In genomic region chr1:71731011-71731410, GRCm38 (mm10) we compare ENCODE assay signal across 21 mouse cellular contexts.
DNase-seq lines count a peak whose midpoint lies in the region; ATAC-seq and TF ChIP-seq lines count a peak whose summit lies in the region.
"Had no signal": no experiment of that assay in that cellular context is flagged by ENCODE, and none has a peak within 500 bp of the region (broad histone marks: within the 10 kb centered on the region; RNA-seq: fewer than 3 reads in every experiment).

No protein-coding gene starts in this region.

- no peak overlapping the region for H3K9ac ChIP-seq in liver, adult 2 months (ENCODE audit: low read depth, low read length)
- no peak overlapping the region for H3K9ac ChIP-seq in liver, embryonic 13.5 days
- no peak overlapping the region for H3K9ac ChIP-seq in midbrain, embryonic 11.5 days (ENCODE audit: low read length)
- H3K9ac ChIP-seq: forebrain, embryonic 15.5 days; hindbrain, embryonic 12.5 days had no signal

- peak overlapping the region; percentile 83 for H3K27ac ChIP-seq in liver, adult 2 months (replicated peaks; ENCODE audit: insufficient read depth, low read depth, low read length)
- peak overlapping the region; percentile 18; the same call in 1 of the 2 replicates for H3K27ac ChIP-seq in liver, embryonic 13.5 days
- no peak overlapping the region for H3K27ac ChIP-seq in midbrain, embryonic 11.5 days (ENCODE audit: low read depth, low read length)
- H3K27ac ChIP-seq: forebrain, embryonic 15.5 days; hindbrain, embryonic 12.5 days; left cerebral cortex, adult 2 months; limb, embryonic 10.5 days had no signal

- no peak for DNase-seq in liver, adult 2 months (ENCODE audit: extremely low read depth, low read depth, low spot score)
- no peak for DNase-seq in liver
- peak; percentile 24 for DNase-seq in c-Kit-positive CD71-negative TER-119-negative erythroid progenitor cells, embryonic 14.5 days (ENCODE audit: low read depth)
- no peak for DNase-seq in liver, embryonic 13.5 days
- no peak for DNase-seq in midbrain, embryonic 11.5 days (ENCODE audit: low spot score, missing footprints)
- no peak for DNase-seq in layer of hippocampus, adult 8-10 months (ENCODE audit: low spot score in 2 of 2)
- DNase-seq: adrenal gland, adult 8-10 months; cerebellum, adult 11 months; cerebellum, postnatal 14 days; embryo, embryonic 11 days; gastrocnemius, postnatal 25 days; kidney, postnatal 10 days; right cerebral cortex, postnatal 4 days; thymus, adult 2 months had no signal

- H3K9me3 ChIP-seq in liver, embryonic 13.5 days (replicated peaks): no peaks in the 10 kb centered on the region
- no peaks in the 10 kb centered on the region for H3K9me3 ChIP-seq in midbrain, embryonic 11.5 days (ENCODE audit: control insufficient read depth, low read length)
- H3K9me3 ChIP-seq: forebrain, embryonic 15.5 days; hindbrain, embryonic 12.5 days; limb, embryonic 10.5 days had no signal

- no peaks in the 10 kb centered on the region for H3K79me2 ChIP-seq in liver, adult 2 months (ENCODE audit: control insufficient read depth, insufficient read depth, low read length)

- WGBS in liver, adult 2 months: 55% methylated on average over 4 of the region's 4 CpGs
- WGBS in liver, embryonic 13.5 days (ENCODE audit: insufficient replicate concordance): 8% methylated on average over 4 of the region's 4 CpGs
- WGBS in midbrain, embryonic 11.5 days: 85% methylated on average over 4 of the region's 4 CpGs

- no peaks in the 10 kb centered on the region for H3K27me3 ChIP-seq in liver, adult 2 months (ENCODE audit: control insufficient read depth, insufficient read depth, low read length)
- no peaks in the 10 kb centered on the region for H3K27me3 ChIP-seq in liver, embryonic 13.5 days
- no peaks in the 10 kb centered on the region for H3K27me3 ChIP-seq in midbrain, embryonic 11.5 days (ENCODE audit: control insufficient read depth, insufficient read depth, low read length)
- H3K27me3 ChIP-seq: forebrain, embryonic 15.5 days; hindbrain, embryonic 12.5 days had no signal

- TF ChIP-seq CTCF in liver, adult 2 months (IDR thresholded peaks at IDR 0.05; ENCODE audit: low read depth, low read length): no peak

- H3K36me3 ChIP-seq in liver, adult 2 months (ENCODE audit: control insufficient read depth, insufficient read depth, low read length): no peaks in the 10 kb centered on the region
- no peaks in the 10 kb centered on the region for H3K36me3 ChIP-seq in liver, embryonic 13.5 days
- no peaks in the 10 kb centered on the region for H3K36me3 ChIP-seq in midbrain, embryonic 11.5 days (ENCODE audit: control insufficient read depth, insufficient read depth, low read length)
- H3K36me3 ChIP-seq: forebrain, embryonic 15.5 days; hindbrain, embryonic 12.5 days; limb, embryonic 10.5 days had no signal

- no peak for ATAC-seq in liver, embryonic 13.5 days (ENCODE audit: low read depth)
- ATAC-seq in monocyte, adult 5-6 weeks (replicated peaks; ENCODE audit: insufficient number of reproducible peaks, low FRiP score, low TSS enrichment, poor library complexity, severe bottlenecking): peak; percentile 74
- ATAC-seq in midbrain, embryonic 11.5 days (ENCODE audit: low FRiP score): no peak
- ATAC-seq: forebrain, embryonic 15.5 days; inflammation-experienced regulatory T-cells, adult 6 months; midbrain, embryonic 16.5 days had no signal

- TF ChIP-seq POLR2A in liver, adult 2 months (IDR thresholded peaks at IDR 0.05; ENCODE audit: extremely low read depth, insufficient read depth, low read length): no peak

- H3K4me3 ChIP-seq in liver, adult 2 months (ENCODE audit: insufficient read depth, low read depth, low read length): no peak overlapping the region
- H3K4me3 ChIP-seq in liver, embryonic 13.5 days (replicated peaks): no peak overlapping the region
- no peak overlapping the region for H3K4me3 ChIP-seq in midbrain, embryonic 11.5 days (ENCODE audit: low read depth, low read length)
- H3K4me3 ChIP-seq: forebrain, embryonic 15.5 days; hindbrain, embryonic 12.5 days; left cerebral cortex, adult 2 months; limb, embryonic 10.5 days had no signal

- peaks cover 14% of the 10 kb centered on the region for H3K4me1 ChIP-seq in liver, adult 2 months (ENCODE audit: control insufficient read depth, insufficient read depth, low read length)
- peaks cover 35% of the 10 kb centered on the region for H3K4me1 ChIP-seq in liver, embryonic 13.5 days (replicated peaks)
- H3K4me1 ChIP-seq in midbrain, embryonic 11.5 days (ENCODE audit: control insufficient read depth, insufficient read depth, low read length): no peaks in the 10 kb centered on the region
- H3K4me1 ChIP-seq: forebrain, embryonic 15.5 days; hindbrain, embryonic 12.5 days; limb, embryonic 10.5 days had no signal

- H3K4me2 ChIP-seq in liver, embryonic 13.5 days: no peak overlapping the region
- no peak overlapping the region for H3K4me2 ChIP-seq in midbrain, embryonic 11.5 days
- H3K4me2 ChIP-seq: forebrain, embryonic 15.5 days; hindbrain, embryonic 12.5 days had no signal
